Mouse (Mus musculus): ENCODE measurements around the gene Trpc7.
A peak's percentile ranks its signal among the peaks of the same experiment; 100 is the strongest.

The Trpc7 gene

DNA sequence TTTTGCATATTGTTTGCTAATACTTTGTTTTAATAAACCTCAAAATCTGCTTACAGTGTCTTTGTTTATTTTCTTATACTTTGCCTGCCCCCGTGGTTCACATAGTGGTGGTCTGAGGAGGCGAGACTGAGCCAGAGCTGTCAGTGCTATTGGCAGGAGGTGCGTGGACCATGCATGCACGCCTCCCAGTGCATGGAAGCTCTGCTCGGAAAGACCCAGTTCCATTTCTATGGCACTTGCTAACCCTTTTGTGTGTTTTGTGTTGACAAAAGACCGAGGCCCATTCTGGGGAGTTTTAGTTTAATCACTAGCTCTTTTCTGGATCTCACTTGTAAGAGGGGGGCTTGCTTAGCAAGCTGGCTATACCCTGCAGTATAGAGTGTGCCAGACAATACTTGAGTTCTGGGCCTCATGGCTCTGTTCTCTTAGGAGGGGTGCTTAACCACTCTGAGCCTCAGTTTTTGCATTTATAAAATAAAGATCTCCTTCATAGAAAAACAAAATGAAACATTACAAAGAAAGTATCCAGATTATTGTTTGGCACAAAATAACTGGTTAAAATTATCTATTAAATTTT is 153.4 kb downstream of the Trpc7 start:
- DNase-seq, result no peak

- DNase-seq, result no peak
Observed at GRCm38 (mm10) chr13:56741691-56742090, 154.1 kb downstream of the Trpc7 start.

DNA sequence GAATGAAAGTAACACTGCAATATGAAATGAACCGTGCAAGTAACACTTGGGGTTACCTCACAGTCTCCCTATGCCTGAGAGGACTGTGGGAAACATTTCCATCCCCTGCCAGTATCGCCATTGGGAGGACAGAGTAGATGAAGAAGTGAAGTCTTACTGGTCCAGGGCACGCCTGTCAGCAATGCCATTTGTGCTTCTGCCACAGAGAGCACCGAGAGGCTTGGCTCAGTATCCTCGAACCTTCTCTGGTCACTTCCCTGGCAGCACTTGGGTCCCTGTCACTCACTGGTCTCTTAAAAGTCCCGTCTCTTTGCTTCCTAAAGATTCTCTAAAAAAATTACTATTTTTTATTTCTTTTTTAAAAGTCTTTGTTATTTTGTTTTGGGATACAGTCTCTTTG is 155.3 kb downstream of the Trpc7 start:
- DNase-seq, result no peak

GRCm38 (mm10) chr13:56739556-56739955 is 156.2 kb downstream of the Trpc7 start:
- no peak for DNase-seq

- peak in 1 of 2 experiments; percentile 10 for DNase-seq
Observed at GRCm38 (mm10) chr13:56735212-56735875, 160.4 kb downstream of the Trpc7 start.

- DNase-seq, result no peak
Observed at GRCm38 (mm10) chr13:56734617-56735016, 161.2 kb downstream of the Trpc7 start.

DNA sequence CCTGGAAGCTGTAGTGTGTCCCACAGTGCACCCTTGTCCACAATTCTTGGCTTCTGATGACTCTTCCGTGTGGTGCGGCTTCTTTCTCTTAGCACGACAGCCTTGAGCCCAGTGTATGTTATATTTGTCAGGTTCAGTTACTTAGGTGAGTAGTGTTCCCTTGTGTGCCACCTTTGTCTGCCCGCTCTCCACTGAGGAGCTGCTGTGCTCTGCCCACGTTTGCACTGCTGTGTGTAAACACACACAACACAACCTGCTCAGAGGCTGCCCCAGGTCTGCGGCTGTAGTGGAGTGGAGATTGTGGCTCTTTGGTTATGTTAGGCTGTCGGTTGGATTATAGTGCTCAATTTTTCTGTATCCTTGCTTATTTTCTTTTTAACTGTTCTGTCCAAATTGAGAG is 166.7 kb downstream of the Trpc7 start:
- DNase-seq, result no peak

- DNase-seq, result no peak
Observed at GRCm38 (mm10) chr13:56726551-56726950, 169.2 kb downstream of the Trpc7 start.
